Mouse (Mus musculus): ENCODE results near the gene Zfp993. TPM values are rescaled to one million over a fixed set of nuclear protein-coding genes. Genes with fewer than 3 reads are reported as not detected.
"Not testable (repeated sequence)": the region's sequence is repeated elsewhere in the genome, so short reads cannot be mapped to it uniquely, and the experiment has no call there.

The Zfp993 gene
- 1 to 10 TPM; 3.8 to 8.0 (median 5.5) TPM for total RNA-seq (2022)

- DNase-seq, result not testable (repeated sequence)
These were observed at the start of gene Zfp993 for GRCm38 (mm10) chr4:146610774-146611400. Gene Zfp993, plus strand, starts transcription at chr4:146610961.

- DNase-seq, result not testable (repeated sequence)
These were observed 30.6 kb upstream of the Zfp993 start for GRCm38 (mm10) chr4:146579905-146580873.

- DNase-seq, result not testable (repeated sequence)
These were observed 7.0 kb upstream of the Zfp993 start for GRCm38 (mm10) chr4:146603578-146604399.

- not testable (repeated sequence) for DNase-seq
These were observed 33.6 kb downstream of the Zfp993 start for GRCm38 (mm10) chr4:146644367-146644766.

- not testable (repeated sequence) for DNase-seq
These were observed 38.9 kb downstream of the Zfp993 start for GRCm38 (mm10) chr4:146649641-146650040.

- DNase-seq, result not testable (repeated sequence)
These were observed 39.4 kb downstream of the Zfp993 start for GRCm38 (mm10) chr4:146650115-146650514.

- DNase-seq, result not testable (repeated sequence)
These were observed 39.9 kb downstream of the Zfp993 start for GRCm38 (mm10) chr4:146650639-146651038.

Other genes with a start within 250 kb of the Zfp993 start
- 1 to 10 TPM; 2.6 to 5.4 (median 4.6) TPM for gene Zfp992, start 161.9 kb upstream of the Zfp993 start, total RNA-seq (2022)
- gene Zfp981, start 108.9 kb upstream of the Zfp993 start, total RNA-seq (2022), result 1 to 10 TPM in 2 of 4 experiments, under 1 TPM in 2; 0.46 to 2.6 (median 1.1) TPM